ENCODE assay signal across 8 mouse cellular contexts in genomic region chr17:23790269-23791078, GRCm38 (mm10). TPM values are rescaled to one million over a fixed set of nuclear protein-coding genes. Genes with fewer than 3 reads are reported as not detected.
A peak's percentile ranks its signal among the peaks of the same experiment; 100 is the strongest.
DNase-seq lines count a peak whose midpoint lies in the region; ATAC-seq and TF ChIP-seq lines count a peak whose summit lies in the region.

Gene Srrm2, plus strand, starts transcription at chr17:23790532.

- H3K9ac ChIP-seq in embryonic facial prominence, embryonic 14.5 days (ENCODE audit: low read depth, low read length): peak within 1 kb of the TSS; percentile 88
- peak within 1 kb of the TSS; percentile 72 for H3K9ac ChIP-seq in intestine, postnatal 0 days (ENCODE audit: low read depth, low read length)

- no peaks in the 10 kb centered on the region for H3K36me3 ChIP-seq in embryonic facial prominence, embryonic 14.5 days (ENCODE audit: control insufficient read depth, insufficient read depth, low read length)
- H3K36me3 ChIP-seq in intestine, postnatal 0 days (ENCODE audit: control insufficient read depth, insufficient read depth): no peaks in the 10 kb centered on the region

- ATAC-seq in embryonic facial prominence, embryonic 14.5 days (ENCODE audit: low read depth): peak; percentile 60
- peak; percentile 37; the same call in 1 of the 2 replicates for ATAC-seq in intestine, postnatal 0 days
- peak; percentile 60 for ATAC-seq in megakaryocyte-erythroid progenitor cell, adult 5-6 weeks (replicated peaks; ENCODE audit: low FRiP score, low TSS enrichment, poor library complexity, severe bottlenecking)

- peak; percentile 69 for DNase-seq in layer of hippocampus, adult 11-12 months (ENCODE audit: low spot score)
- no peak for DNase-seq in layer of hippocampus, adult 9-10 months (ENCODE audit: low spot score)
- DNase-seq in embryonic facial prominence, embryonic 14.5 days (ENCODE audit: low spot score): peak; percentile 72
- peak; percentile 60 to 74 for DNase-seq in heart, adult 18-20 months
- peak; percentile 53 for DNase-seq in left cerebral cortex, postnatal 4 days
- peak; percentile 65 for DNase-seq in right cerebral cortex, postnatal 4 days

- no peaks in the 10 kb centered on the region for H3K9me3 ChIP-seq in embryonic facial prominence, embryonic 14.5 days (ENCODE audit: control insufficient read depth, low read length)
- no peaks in the 10 kb centered on the region for H3K9me3 ChIP-seq in intestine, postnatal 0 days (ENCODE audit: control insufficient read depth)

- TF ChIP-seq CTCF in intestine, postnatal 0 days (IDR thresholded peaks at IDR 0.05; ENCODE audit: low read depth): no peak

- WGBS in embryonic facial prominence, embryonic 14.5 days: 2% methylated on average over 21 of the region's 29 CpGs
- WGBS in intestine, postnatal 0 days: 4% methylated on average over 29 of the region's 29 CpGs

- H3K27me3 ChIP-seq in embryonic facial prominence, embryonic 14.5 days (replicated peaks; ENCODE audit: control insufficient read depth, insufficient read depth, low read length): no peaks in the 10 kb centered on the region
- no peaks in the 10 kb centered on the region for H3K27me3 ChIP-seq in intestine, postnatal 0 days (replicated peaks; ENCODE audit: control insufficient read depth, insufficient read depth, low read length)

- H3K4me2 ChIP-seq in embryonic facial prominence, embryonic 14.5 days (ENCODE audit: low read depth, low read length): peak within 1 kb of the TSS; percentile 83
- H3K4me2 ChIP-seq in intestine, postnatal 0 days (replicated peaks; ENCODE audit: low read depth): peak within 1 kb of the TSS; percentile 77

- H3K4me3 ChIP-seq in embryonic facial prominence, embryonic 14.5 days (ENCODE audit: low read depth, low read length): peak within 1 kb of the TSS; percentile 57
- H3K4me3 ChIP-seq in intestine, postnatal 0 days (ENCODE audit: low read depth, low read length): peak within 1 kb of the TSS; percentile 38

- intact Hi-C loops in left cerebral cortex, postnatal 4 days (cut with DNase I): no loop called here

- peak within 1 kb of the TSS; percentile 91 for H3K27ac ChIP-seq in embryonic facial prominence, embryonic 14.5 days (replicated peaks; ENCODE audit: low read depth, low read length)
- H3K27ac ChIP-seq in intestine, postnatal 0 days (ENCODE audit: low read depth, low read length): peak within 1 kb of the TSS; percentile 76

- H3K4me1 ChIP-seq in embryonic facial prominence, embryonic 14.5 days (ENCODE audit: control insufficient read depth, insufficient read depth, low read length): peaks cover 18% of the 10 kb centered on the region
- peaks cover 7% of the 10 kb centered on the region; the same call in 1 of the 2 replicates for H3K4me1 ChIP-seq in intestine, postnatal 0 days (replicated peaks; ENCODE audit: control insufficient read depth, insufficient read depth, low read length)

RNA-seq across cellular contexts. Expression of gene Srrm2, which starts in this region (rescaled TPM):
- polyA plus RNA-seq in embryonic facial prominence, embryonic 14.5 days (2014; fragmentation: Nextera tagmentation; extraction: Ambion mirVana): 320 and 345 TPM in 2 replicates
- total RNA-seq in heart, adult 18-20 months (2021): 100 to 1,000 TPM; 125 to 153 TPM
- 185 and 230 TPM in 2 replicates for polyA plus RNA-seq in intestine, postnatal 0 days (2015; fragmentation: Nextera tagmentation; extraction: Ambion mirVana)
- 100 to 1,000 TPM; 518 to 552 TPM for total RNA-seq in left cerebral cortex, postnatal 4 days (2021)
- 699 and 735 TPM in 2 replicates for total RNA-seq in megakaryocyte-erythroid progenitor cell, adult 5-6 weeks (2014; fragmentation: Nextera tagmentation)
- total RNA-seq in megakaryocyte-erythroid progenitor cell, adult 5-6 weeks (2017): 134 and 162 TPM in 2 replicates
